Mouse (Mus musculus) thymus, adult 2 months (tissue): ENCODE data around the gene Gm8104. TPM values are rescaled to one million over a fixed set of nuclear protein-coding genes. Genes with fewer than 3 reads are reported as not detected.
"Not testable (repeated sequence)": the region's sequence is repeated elsewhere in the genome, so short reads cannot be mapped to it uniquely, and the experiment has no call there.

Experiments
- DNase-seq: peaks from one replicate; pipeline ENCODE4 v3.0.0; 2021
- H3K27ac ChIP-seq: fragments of 200-500 bp; 2 replicates; pipeline ENCODE4 v1.5.1; 2012; ENCODE audit warnings: low read length, control low read depth; ENCODE audit not compliant: control insufficient read depth, insufficient read depth
- H3K27me3 ChIP-seq: fragments of 200-500 bp; 2 replicates; pipeline ENCODE4 v1.6.1; 2012; ENCODE audit warnings: mild to moderate bottlenecking, low read length, moderate library complexity, mixed read lengths; ENCODE audit not compliant: control insufficient read depth, insufficient read depth
- H3K36me3 ChIP-seq: fragments of 200-500 bp; 2 replicates; pipeline ENCODE4 v1.6.1; 2012; ENCODE audit warnings: mild to moderate bottlenecking, low read length, moderate library complexity; ENCODE audit not compliant: control insufficient read depth, insufficient read depth
- H3K4me1 ChIP-seq: fragments of 200-500 bp; replicated peaks from 2 replicates; pipeline ENCODE4 v1.6.1; 2012; ENCODE audit warnings: low read length; ENCODE audit not compliant: control insufficient read depth, insufficient read depth
- H3K4me3 ChIP-seq: fragments of 200-500 bp; 2 replicates; pipeline ENCODE4 v1.5.1; 2012; ENCODE audit warnings: mild to moderate bottlenecking, low read length, control low read depth, moderate library complexity; ENCODE audit not compliant: control insufficient read depth, insufficient read depth
- WGBS: fragments of 180-500 bp; shearing (Covaris S2); methylation state at CpG from one replicate; pipeline ENCODE4 v1.1.7; 2018; 5-methylcytosine and 5-hydroxymethylcytosine counted together
- polyA plus RNA-seq: library from polyadenylated mRNA; depleted of rRNA; stranded (reverse); fragments of >200 nt; gene quantifications from 2 replicates; pipeline ENCODE4 v1.2.3, GENCODE M21; 2012; rRNA removed

The Gm8104 gene
- not detected in 2 replicates for polyA plus RNA-seq

- not testable (repeated sequence) for H3K27ac ChIP-seq, H3K4me1 ChIP-seq, H3K4me3 ChIP-seq, H3K27me3 ChIP-seq, DNase-seq, H3K36me3 ChIP-seq
- 82% methylated on average over 3 of the region's 3 CpGs for WGBS
These were observed at the start of gene Gm8104 for GRCm38 (mm10) chr14:43100301-43100700. TSS of gene Gm8104 (plus strand) at chr14:43100601.

GRCm38 (mm10) chr14:43058063-43058462 lies 42.3 kb upstream of the Gm8104 start:
- not testable (repeated sequence) for DNase-seq, H3K36me3 ChIP-seq, H3K4me3 ChIP-seq, H3K4me1 ChIP-seq, H3K27ac ChIP-seq, H3K27me3 ChIP-seq
- 84% methylated on average over 3 of the region's 3 CpGs for WGBS

- H3K4me1 ChIP-seq, H3K27me3 ChIP-seq, H3K4me3 ChIP-seq, H3K27ac ChIP-seq, DNase-seq, H3K36me3 ChIP-seq: not testable (repeated sequence)
- WGBS, result 73% methylated on average over 4 of the region's 4 CpGs
These were observed 40.2 kb upstream of the Gm8104 start for GRCm38 (mm10) chr14:43060179-43060578.

GRCm38 (mm10) chr14:43076543-43076942 lies 23.9 kb upstream of the Gm8104 start, which contains the start of gene Gm8094:
TSS of gene Gm8094 (minus strand) at chr14:43076643.
- not testable (repeated sequence) for H3K4me3 ChIP-seq, H3K27ac ChIP-seq, H3K27me3 ChIP-seq, H3K36me3 ChIP-seq, DNase-seq, H3K4me1 ChIP-seq
- 84% methylated on average over 2 of the region's 2 CpGs for WGBS

- not testable (repeated sequence) for H3K27me3 ChIP-seq
- WGBS, result 75% methylated on average over 1 of the region's 1 CpGs
These were observed 15.3 kb upstream of the Gm8104 start for GRCm38 (mm10) chr14:43084936-43085730.

GRCm38 (mm10) chr14:43089103-43089919 lies 11.1 kb upstream of the Gm8104 start:
- H3K27me3 ChIP-seq, H3K4me3 ChIP-seq, H3K27ac ChIP-seq, DNase-seq, H3K36me3 ChIP-seq, H3K4me1 ChIP-seq: not testable (repeated sequence)
- WGBS, result 45% methylated on average over 1 of the region's 14 CpGs

More at GRCm38 (mm10) chr14:43084936-43085730, 15.3 kb upstream of the Gm8104 start:
- H3K4me3 ChIP-seq, H3K27ac ChIP-seq, H3K36me3 ChIP-seq, DNase-seq, H3K4me1 ChIP-seq: not testable (repeated sequence)

GRCm38 (mm10) chr14:43119673-43120072 lies 19.3 kb downstream of the Gm8104 start:
- WGBS, result 99% methylated on average over 3 of the region's 3 CpGs
- not testable (repeated sequence) for DNase-seq, H3K36me3 ChIP-seq, H3K4me3 ChIP-seq, H3K4me1 ChIP-seq, H3K27me3 ChIP-seq, H3K27ac ChIP-seq

GRCm38 (mm10) chr14:43126286-43126685 lies 25.9 kb downstream of the Gm8104 start:
- H3K27ac ChIP-seq, H3K4me3 ChIP-seq, DNase-seq: not testable (repeated sequence)

More at GRCm38 (mm10) chr14:43126286-43126685, 25.9 kb downstream of the Gm8104 start:
- not testable (repeated sequence) for H3K4me1 ChIP-seq, H3K27me3 ChIP-seq, H3K36me3 ChIP-seq

Other genes starting within 250 kb of the Gm8104 start
- gene Gm21977, start 247.1 kb upstream of the Gm8104 start, polyA plus RNA-seq, result not detected in 2 replicates
- not detected in 2 replicates for gene Gm8082, start 107.0 kb upstream of the Gm8104 start, polyA plus RNA-seq
- not detected in 2 replicates for gene Gm10376, start 85.0 kb upstream of the Gm8104 start, polyA plus RNA-seq
- not detected in 2 replicates for gene Gm8094, start 24.0 kb upstream of the Gm8104 start, polyA plus RNA-seq
- gene Gm7233, start 79.3 kb downstream of the Gm8104 start, polyA plus RNA-seq, result not detected in 2 replicates
- gene Gm8122, start 134.7 kb downstream of the Gm8104 start, polyA plus RNA-seq, result not detected in 2 replicates
- 0.07 TPM in 1 of 2 replicates, not detected in the other for gene Gm8126, start 158.0 kb downstream of the Gm8104 start, polyA plus RNA-seq
- not detected in 2 replicates for gene Gm9732, start 174.4 kb downstream of the Gm8104 start, polyA plus RNA-seq
- gene Gm8127, start 193.2 kb downstream of the Gm8104 start, polyA plus RNA-seq, result not detected in 2 replicates
- gene 1700001F09Rik, start 247.2 kb downstream of the Gm8104 start, polyA plus RNA-seq, result not detected in 2 replicates